Mouse (Mus musculus) thymus, postnatal 4 days (tissue): Measurements from ENCODE around the gene Tcf19.

Experiments
- DNase-seq: peaks from one replicate; pipeline ENCODE4 v3.0.0; 2021

The Tcf19 gene

GRCm38 (mm10) chr17:35516652-35517500 lies at the start of gene Tcf19, which contains the start of gene Cchcr1:
Gene Tcf19 (minus strand): TSS chr17:35516824.
Gene Cchcr1 (plus strand): TSS chr17:35517100.
- DNase-seq, result peak; percentile 98

GRCm38 (mm10) chr17:35558216-35558615 lies 41.6 kb upstream of the Tcf19 start:
- no peak for DNase-seq

- DNase-seq, result no peak
Observed at GRCm38 (mm10) chr17:35557351-35557750, 40.7 kb upstream of the Tcf19 start.

DNA sequence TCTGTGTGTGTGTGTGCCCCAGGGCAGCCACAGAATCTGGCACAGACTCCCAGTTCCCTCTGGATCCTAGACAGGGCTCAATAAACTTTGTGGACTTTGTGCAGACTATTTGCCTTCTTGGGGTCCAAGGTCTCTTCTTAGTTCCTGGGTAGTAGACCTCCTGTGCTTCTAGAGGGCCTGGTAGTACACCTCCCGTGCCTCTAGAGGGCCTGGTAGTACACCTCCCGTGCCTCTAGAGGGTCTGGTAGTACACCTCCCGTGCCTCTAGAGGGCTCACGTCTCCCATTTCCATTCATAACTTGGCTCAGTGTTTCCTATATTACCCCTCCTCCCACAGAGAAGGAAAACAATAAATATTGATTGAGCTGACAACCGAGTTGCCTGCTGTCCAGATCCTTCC lies 40.2 kb upstream of the Tcf19 start:
- peak; percentile 78 for DNase-seq

DNA sequence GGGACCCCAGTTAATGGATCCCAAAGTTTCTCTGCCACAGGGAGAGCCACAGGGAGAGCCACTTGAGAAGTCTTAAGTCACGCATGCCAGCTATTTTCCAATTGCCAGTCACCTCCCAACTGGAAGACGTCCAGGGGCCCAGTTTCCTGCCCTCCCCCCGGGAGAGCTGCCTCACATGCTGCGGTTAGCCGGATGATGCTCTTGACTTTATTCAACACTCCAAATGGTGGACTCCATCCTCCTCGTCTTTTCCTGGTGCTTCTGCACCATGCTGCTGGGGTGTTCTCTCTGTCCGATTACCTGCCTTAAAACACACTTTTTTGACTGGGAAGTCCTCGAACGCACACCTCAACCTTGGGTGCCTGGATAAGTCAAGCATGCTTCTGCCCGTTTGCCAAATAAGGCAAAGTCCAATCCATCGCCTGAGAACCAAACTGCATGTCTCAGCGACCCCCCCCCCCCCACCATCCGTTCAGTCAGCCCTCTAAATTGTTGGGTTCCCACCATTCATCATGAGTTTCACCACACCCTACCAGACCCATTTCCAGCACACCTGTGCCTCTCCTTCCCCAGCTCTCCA lies 39.7 kb upstream of the Tcf19 start:
- no peak for DNase-seq

DNA sequence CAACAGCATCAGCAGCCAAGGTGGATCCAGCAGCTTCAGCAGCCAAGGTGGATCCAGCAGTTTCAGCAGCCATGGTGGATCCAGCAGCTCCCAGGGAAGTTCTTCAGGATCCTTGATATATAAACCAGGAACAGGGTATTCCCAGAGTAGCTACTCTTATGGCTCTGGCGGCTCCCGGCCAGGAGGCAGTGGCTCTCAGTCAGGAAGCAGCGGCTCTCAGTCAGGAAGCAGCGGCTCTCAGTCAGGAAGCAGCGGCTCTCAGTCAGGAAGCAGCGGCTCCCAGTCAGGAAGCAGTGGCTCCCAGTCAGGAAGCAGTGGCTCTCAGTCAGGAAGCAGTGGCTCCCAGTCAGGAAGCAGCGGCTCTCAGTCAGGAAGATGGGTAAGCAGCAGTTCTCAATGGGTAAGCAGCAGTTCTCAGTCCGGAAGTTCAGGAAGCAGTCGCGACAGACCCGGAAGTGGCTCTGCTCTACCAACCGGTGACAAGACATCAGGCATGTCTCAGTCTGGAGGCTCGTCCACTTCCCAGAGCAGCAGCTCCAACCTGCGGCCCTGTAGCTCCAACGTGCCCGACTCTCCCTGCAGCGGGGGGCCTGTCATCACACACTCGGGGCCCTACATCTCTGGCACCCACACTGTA lies 38.3 kb upstream of the Tcf19 start:
- no peak for DNase-seq

- no peak for DNase-seq
Observed at GRCm38 (mm10) chr17:35554321-35554720, 37.7 kb upstream of the Tcf19 start.

DNA sequence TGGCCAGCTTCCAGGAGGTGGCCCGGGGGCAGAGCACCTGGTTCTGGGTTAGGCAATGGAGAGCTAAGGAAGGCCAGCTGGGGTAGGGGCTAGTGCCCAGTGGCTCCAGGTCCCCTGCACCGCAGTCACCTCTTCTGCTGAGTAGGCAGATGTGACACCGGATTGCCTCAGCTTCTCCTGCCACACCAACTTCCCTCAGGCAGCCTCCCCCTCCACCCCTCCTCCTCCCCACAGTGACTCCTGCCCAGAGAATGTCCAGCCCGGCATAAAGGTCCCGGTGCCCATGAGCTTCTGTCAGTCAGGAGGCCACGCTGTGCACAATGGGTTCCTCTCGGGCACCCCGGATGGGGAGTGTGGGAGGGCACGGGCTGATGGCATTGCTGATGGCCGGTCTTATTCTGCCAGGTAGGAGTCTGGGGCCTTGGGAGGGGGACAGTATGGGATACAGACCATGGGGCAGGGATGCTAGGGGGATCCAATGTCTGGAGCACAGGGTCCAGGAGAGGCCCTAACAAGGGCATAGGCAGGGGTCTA lies 35.3 kb upstream of the Tcf19 start, which contains the start of gene Cdsn:
TSS of gene Cdsn (plus strand) at position 248 of the 534 bp plus-strand sequence.
- no peak for DNase-seq

- DNase-seq, result no peak
Observed at GRCm38 (mm10) chr17:35550871-35551270, 34.2 kb upstream of the Tcf19 start.

DNA sequence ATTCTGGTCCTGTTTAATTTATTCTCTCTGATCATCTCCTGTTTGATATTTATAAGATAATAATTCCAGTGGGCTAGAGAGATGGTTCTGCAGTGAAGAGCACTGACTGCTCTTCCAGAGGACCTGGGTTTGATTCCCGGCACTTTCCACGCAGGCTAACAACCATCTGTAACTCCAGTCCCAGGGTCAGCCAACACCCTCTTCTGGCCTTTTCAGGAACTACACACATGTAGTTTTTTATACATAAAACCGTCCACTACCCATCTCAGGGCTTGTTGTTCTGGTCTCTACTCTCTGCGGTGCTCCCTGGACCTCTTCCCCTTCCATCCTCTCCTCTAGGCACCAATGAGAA lies 33.5 kb upstream of the Tcf19 start:
- no peak for DNase-seq

GRCm38 (mm10) chr17:35549437-35550142 lies 33.0 kb upstream of the Tcf19 start:
- no peak for DNase-seq

DNA sequence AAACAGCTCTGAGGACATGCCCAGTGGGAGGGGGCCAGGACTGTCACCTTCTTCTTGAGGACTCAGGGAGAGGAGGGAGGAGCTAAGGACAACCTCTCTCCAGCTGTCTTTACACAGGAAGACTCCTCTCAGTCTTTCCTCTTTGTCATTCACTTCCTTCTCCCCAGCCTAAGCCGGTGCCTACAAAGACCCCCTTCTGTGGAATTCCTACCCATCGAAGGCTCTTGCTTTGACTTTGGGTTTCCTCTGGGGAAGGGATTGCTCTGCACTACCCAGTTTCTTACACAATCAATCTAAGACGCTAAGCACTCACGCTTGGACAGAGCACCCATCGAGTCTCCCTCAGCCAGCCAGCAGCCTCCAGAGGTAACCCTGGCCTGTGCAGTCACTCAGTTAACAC lies 32.0 kb upstream of the Tcf19 start:
- DNase-seq, result no peak

DNA sequence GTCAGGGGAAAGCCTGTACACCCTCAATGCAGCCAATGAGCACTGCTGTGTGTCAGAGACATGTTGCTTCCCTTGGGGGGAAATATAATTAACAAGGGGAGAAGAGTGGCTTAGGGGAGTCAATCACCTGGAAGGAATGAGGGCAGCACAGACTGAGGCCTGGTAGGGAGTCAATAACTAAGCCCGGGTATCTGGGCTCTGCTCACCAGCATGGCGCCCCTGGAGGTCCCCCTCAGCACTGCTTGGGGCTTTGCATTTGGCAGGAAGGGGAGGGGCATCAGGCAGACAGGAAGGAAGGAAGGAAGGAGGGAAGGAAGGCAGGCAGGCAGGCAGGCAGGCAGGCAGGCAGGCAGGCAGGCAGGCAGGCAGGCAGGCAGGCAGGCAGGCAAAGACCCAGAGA lies 30.8 kb upstream of the Tcf19 start:
- DNase-seq, result no peak

GRCm38 (mm10) chr17:35544680-35545079 lies 28.1 kb upstream of the Tcf19 start:
- DNase-seq, result peak; percentile 74

- DNase-seq, result no peak
Observed at GRCm38 (mm10) chr17:35544001-35544400, 27.4 kb upstream of the Tcf19 start.

DNA sequence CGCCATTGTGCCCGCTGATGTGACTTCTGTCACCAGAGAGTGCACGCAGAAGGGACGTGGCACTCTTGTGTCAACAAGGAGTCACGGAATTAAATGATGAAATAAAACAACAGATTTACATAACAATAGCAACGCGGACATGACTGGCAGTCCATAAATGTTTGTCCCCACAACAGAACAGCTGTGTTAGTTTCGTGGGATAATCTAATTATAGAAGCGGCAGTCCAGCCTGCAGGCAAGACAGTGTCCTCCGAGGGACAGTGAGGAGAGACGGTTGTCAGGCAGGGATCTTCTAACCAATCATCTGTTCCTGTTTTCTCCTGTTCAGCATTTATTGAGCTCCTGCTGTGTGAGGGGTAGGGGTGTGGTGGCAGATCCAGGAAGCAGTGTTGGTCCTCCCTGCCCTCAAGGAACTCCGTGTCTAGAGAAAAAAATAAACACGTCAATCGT lies 26.8 kb upstream of the Tcf19 start:
- DNase-seq, result no peak

DNA sequence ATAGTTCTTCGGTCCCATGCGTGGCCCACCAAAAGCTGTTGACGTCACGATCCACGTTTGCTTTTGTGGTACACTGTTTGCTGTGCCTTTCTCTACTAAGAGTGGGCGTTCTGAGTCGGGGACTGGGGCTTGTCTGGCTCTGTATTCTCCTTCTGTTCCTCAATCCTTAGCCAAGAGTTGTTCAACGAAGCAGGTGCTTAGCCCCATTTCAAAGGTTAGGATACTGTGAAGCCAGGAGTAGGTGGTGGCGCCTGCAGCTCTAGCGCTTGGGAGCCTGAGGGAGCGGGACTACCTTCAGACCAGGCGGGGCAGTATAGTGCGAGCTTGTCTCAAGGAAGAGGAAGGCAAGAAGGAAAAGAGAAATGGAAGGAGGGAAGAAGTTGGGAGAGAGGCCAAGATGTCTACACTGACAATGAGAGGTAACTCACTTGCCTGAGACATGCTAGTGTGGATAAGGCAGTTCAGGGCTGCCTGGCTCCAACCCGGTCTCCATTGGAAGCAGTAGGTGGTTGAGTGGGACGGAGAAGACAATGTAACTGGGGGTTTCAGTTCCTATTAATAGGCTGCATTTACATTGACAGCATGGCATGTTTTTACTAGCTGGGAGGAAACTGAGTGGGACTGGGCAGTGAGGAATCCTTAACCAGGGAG lies 26.3 kb upstream of the Tcf19 start:
- no peak for DNase-seq

DNA sequence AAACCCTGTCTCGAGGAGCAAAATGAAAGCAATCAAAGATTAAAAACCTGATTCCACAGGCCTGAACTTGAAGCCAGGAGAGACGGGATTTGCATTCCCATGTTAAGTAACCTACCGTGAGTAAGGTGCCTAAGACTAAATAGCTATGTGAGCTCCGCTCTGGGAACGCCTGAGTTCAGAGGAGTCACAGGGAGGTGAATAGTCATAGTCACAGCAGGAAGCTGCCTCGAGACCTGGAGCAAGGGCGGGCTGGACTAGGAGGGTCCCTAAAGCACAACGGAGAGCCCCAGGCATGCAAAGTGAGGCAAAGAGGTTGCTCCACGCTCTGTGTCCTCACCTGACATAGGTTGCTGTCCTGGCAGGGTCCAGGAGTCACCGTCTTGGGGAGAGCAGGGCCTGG lies 22.9 kb upstream of the Tcf19 start:
- DNase-seq, result no peak

- no peak for DNase-seq
Observed at GRCm38 (mm10) chr17:35538476-35538875, 21.9 kb upstream of the Tcf19 start.

GRCm38 (mm10) chr17:35537421-35537820 lies 20.8 kb upstream of the Tcf19 start:
- no peak for DNase-seq

DNA sequence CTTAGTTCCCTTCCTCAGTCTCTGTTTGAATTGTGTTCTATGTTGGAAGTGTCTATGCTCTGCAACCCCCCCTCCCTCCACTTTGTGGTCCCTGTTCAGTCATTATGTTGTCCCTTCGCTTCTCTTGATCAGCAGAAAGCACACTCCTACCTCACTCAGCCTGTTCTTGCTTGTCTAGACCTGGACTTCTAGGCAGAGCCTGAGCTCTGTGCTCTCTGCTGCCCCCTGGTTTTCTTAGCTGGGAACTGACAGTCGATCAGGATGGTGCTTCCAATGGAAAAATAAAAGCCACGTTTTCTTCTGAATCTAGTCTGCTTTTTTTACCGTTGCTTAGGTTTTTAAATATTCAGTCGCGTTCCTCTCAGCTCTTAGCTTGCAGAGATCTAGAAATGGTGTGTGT lies 17.7 kb upstream of the Tcf19 start:
- DNase-seq, result peak; percentile 84

DNA sequence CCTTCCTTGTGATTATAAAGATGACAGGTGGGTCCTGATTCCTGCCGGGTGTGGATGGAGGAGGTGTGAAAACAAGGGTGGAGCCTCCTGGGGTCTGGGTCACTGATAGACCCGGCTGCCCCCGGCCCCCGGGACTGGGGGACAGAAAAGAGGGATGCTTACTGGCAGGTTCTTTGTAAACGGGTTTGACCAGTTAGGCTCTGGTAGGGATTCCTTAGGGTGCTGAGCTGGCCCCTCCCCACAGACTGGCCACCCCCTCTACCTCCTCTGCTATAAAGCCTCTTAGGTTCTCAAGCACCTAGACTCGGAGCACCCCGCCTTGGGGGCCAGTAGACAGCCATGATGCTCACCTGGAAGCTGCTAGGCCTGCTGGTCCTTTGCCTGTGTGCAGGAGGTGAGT lies 16.3 kb upstream of the Tcf19 start, which contains the start of gene Psors1c2:
TSS of gene Psors1c2 (plus strand) at position 301 of the 400 bp plus-strand sequence.
- DNase-seq, result no peak
